Mouse (Mus musculus): ENCODE measurements at regions not wholly inside any gene's neighbourhood (a gene's known extent, or its start where the extent isn't known, plus 50 kb on each side); places are given as distances from the start of the nearest gene placed in this dataset.

DNA sequence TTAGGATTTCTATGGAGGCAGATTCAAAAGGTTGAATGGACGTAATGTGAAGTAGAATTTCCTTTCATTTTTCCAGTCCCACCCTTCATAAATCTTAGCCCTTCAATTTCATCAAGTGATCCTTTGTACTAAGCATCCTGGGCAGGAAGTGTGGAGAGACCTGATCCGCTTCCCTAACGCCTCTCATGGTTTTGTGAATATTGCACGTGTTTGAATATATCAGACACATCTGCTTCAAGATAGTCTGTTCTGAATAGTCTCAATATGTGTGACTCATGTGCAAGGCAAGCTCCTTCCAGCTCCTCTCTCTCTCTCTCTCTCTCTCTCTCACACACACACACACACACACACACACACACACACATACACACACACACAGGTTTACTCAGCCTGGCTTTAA lies 96.4 kb upstream of the Efna5 start:
- TF ChIP-seq CTCF (IDR thresholded peaks at IDR 0.05): no peak
- TF ChIP-seq EP300 (IDR thresholded peaks at IDR 0.05): no peak

Measured in lung, postnatal 0 days (tissue).